Mouse (Mus musculus) cortical plate, adult 2 months (tissue): ENCODE measurements around the gene Cd7. TPM values are rescaled to one million over a fixed set of nuclear protein-coding genes. Genes with fewer than 3 reads are reported as not detected.
"Not testable (repeated sequence)": the region's sequence is repeated elsewhere in the genome, so short reads cannot be mapped to it uniquely, and the experiment has no call there.

Experiments used
- H3K27ac ChIP-seq: fragments of 200-500 bp; 2 replicates; pipeline ENCODE4 v1.5.1; 2012; ENCODE audit warnings: low read length, control low read depth, inconsistent platforms; ENCODE audit not compliant: insufficient read depth
- H3K4me1 ChIP-seq: fragments of 200-500 bp; 2 replicates; pipeline ENCODE4 v1.6.1; 2011; ENCODE audit warnings: low read length; ENCODE audit not compliant: control insufficient read depth, insufficient read depth
- H3K4me3 ChIP-seq: fragments of 200-500 bp; 2 replicates; pipeline ENCODE4 v1.5.1; 2011; ENCODE audit warnings: mild to moderate bottlenecking, low read length, control low read depth; ENCODE audit not compliant: insufficient read depth
- CTCF ChIP-seq: fragments of 200-500 bp; IDR thresholded peaks from 2 replicates; pipeline ENCODE4 v1.5.1; 2011; ENCODE audit warnings: mild to moderate bottlenecking, control low read depth, low read length; ENCODE audit not compliant: insufficient read depth; ENCODE audit errors: extremely low read depth
- POLR2A ChIP-seq: fragments of 200-500 bp; IDR thresholded peaks from 2 replicates; pipeline ENCODE4 v1.6.1; 2011; ENCODE audit warnings: mild to moderate bottlenecking, low read length, control low read depth; ENCODE audit not compliant: insufficient read depth; ENCODE audit errors: extremely low read depth
- polyA plus RNA-seq: library from polyadenylated mRNA; depleted of rRNA; stranded (reverse); fragments of >200 nt; gene quantifications from 2 replicates; pipeline ENCODE4 v1.2.3, GENCODE M21; 2012; rRNA removed

Gene Cd7
- polyA plus RNA-seq, result 3.4 and 3.8 TPM in 2 replicates

- peak within 1 kb of the TSS; percentile 54; the same call in 1 of the 2 replicates for H3K27ac ChIP-seq
- TF ChIP-seq POLR2A, result no peak
- no peak within 1 kb of the TSS for H3K4me3 ChIP-seq
- H3K4me1 ChIP-seq, result peaks cover 4% of the 10 kb centered on the region
Measured at GRCm38 (mm10) chr11:121039302-121039701, at the start of gene Cd7. Cd7 (minus strand) TSS chr11:121039418.

- Histone ChIP-seq H3K27ac (no peak overlapping the region), H3K4me3 (no peak overlapping the region)
- TF ChIP-seq POLR2A, result no peak
- no peak for TF ChIP-seq CTCF
Measured at GRCm38 (mm10) chr11:121088997-121089396, 49.8 kb upstream of the Cd7 start.

GRCm38 (mm10) chr11:121086296-121086695, 47.1 kb upstream of the Cd7 start:
- Histone ChIP-seq H3K27ac (no peak overlapping the region), H3K4me3 (no peak overlapping the region), H3K4me1 (no peaks in the 10 kb centered on the region; the same call in 1 of the 2 replicates)
- TF ChIP-seq POLR2A, result no peak
- no peak for TF ChIP-seq CTCF

More at GRCm38 (mm10) chr11:121088997-121089396, 49.8 kb upstream of the Cd7 start:
- no peaks in the 10 kb centered on the region for H3K4me1 ChIP-seq

- TF ChIP-seq CTCF, result no peak
- no peak for TF ChIP-seq POLR2A
- Histone ChIP-seq H3K4me1 (no peaks in the 10 kb centered on the region; the same call in 1 of the 2 replicates), H3K27ac (no peak overlapping the region), H3K4me3 (no peak overlapping the region)
Measured at GRCm38 (mm10) chr11:121085181-121085580, 46.0 kb upstream of the Cd7 start.

- no peak overlapping the region for H3K4me3 ChIP-seq
- no peaks in the 10 kb centered on the region; the same call in 1 of the 2 replicates for H3K4me1 ChIP-seq
- TF ChIP-seq CTCF (no peak), POLR2A (no peak)
- H3K27ac ChIP-seq, result no peak overlapping the region
Measured at GRCm38 (mm10) chr11:121082857-121083500, 43.8 kb upstream of the Cd7 start.

GRCm38 (mm10) chr11:121082250-121082649, 43.0 kb upstream of the Cd7 start:
- Histone ChIP-seq H3K27ac (no peak overlapping the region), H3K4me3 (no peak overlapping the region), H3K4me1 (no peaks in the 10 kb centered on the region; the same call in 1 of the 2 replicates)
- TF ChIP-seq CTCF (no peak), POLR2A (no peak)

GRCm38 (mm10) chr11:121081120-121081519, 41.9 kb upstream of the Cd7 start, which contains the start of gene Sectm1a:
Sectm1a (minus strand) TSS chr11:121081220.
- Histone ChIP-seq H3K4me1 (no peaks in the 10 kb centered on the region; the same call in 1 of the 2 replicates), H3K4me3 (no peak within 1 kb of the TSS), H3K27ac (no peak within 1 kb of the TSS)
- TF ChIP-seq POLR2A, result no peak
- no peak for TF ChIP-seq CTCF

- no peaks in the 10 kb centered on the region; the same call in 1 of the 2 replicates for H3K4me1 ChIP-seq
- no peak overlapping the region for H3K27ac ChIP-seq
- TF ChIP-seq CTCF (no peak), POLR2A (no peak)
Measured at GRCm38 (mm10) chr11:121080330-121080729, 41.1 kb upstream of the Cd7 start.

GRCm38 (mm10) chr11:121075655-121076054, 36.4 kb upstream of the Cd7 start:
- no peak overlapping the region for H3K27ac ChIP-seq
- H3K4me3 ChIP-seq, result no peak overlapping the region
- no peaks in the 10 kb centered on the region for H3K4me1 ChIP-seq
- TF ChIP-seq CTCF, result no peak
- no peak for TF ChIP-seq POLR2A

More at GRCm38 (mm10) chr11:121080330-121080729, 41.1 kb upstream of the Cd7 start:
- H3K4me3 ChIP-seq, result no peak overlapping the region

GRCm38 (mm10) chr11:121069662-121070061, 30.4 kb upstream of the Cd7 start:
- H3K27ac ChIP-seq, H3K4me1 ChIP-seq, H3K4me3 ChIP-seq: not testable (repeated sequence)
